Comparison of ENCODE assay signal across 25 mouse cellular contexts in the genomic region with DNA sequence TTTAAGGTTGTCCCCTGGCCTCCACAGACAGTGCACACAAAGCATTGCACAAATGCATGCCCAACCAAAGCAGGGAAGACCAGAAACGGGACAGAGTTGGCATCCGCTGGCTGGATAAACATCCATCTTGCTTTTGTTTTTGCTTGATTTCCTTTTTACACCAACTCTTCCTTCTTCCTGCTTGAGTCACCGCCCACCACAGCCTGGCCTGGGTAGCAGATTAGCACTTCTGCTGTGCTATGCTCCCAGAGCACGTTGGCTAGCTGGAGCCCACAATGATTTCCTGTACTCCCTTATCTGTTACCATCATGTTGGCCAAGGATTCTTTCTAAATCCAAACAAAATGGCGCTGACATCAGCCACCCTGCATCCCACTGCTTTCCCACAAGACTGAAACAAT. TPM values are rescaled to one million over a fixed set of nuclear protein-coding genes. Genes with fewer than 3 reads are reported as not detected.
"Had no signal": no experiment of that assay in that cellular context is flagged by ENCODE, and none has a peak within 500 bp of the region (broad histone marks: within the 10 kb centered on the region; RNA-seq: fewer than 3 reads in every experiment).

No protein-coding gene starts in this region.

- H3K9me3 ChIP-seq: limb, embryonic 10.5 days; limb, embryonic 13.5 days; liver, embryonic 12.5 days; liver, embryonic 15.5 days had no signal

- H3K27me3 ChIP-seq: limb, embryonic 13.5 days; liver, embryonic 12.5 days; liver, embryonic 15.5 days had no signal

- H3K4me1 ChIP-seq: liver, embryonic 12.5 days; liver, embryonic 15.5 days had no signal

- H3K9ac ChIP-seq: limb, embryonic 13.5 days; liver, embryonic 12.5 days; liver, embryonic 15.5 days; lung, embryonic 14.5 days had no signal

- DNase-seq: kidney, adult 2 months; kidney, postnatal 25 days; layer of hippocampus, adult 9-11 months; liver; lung, embryonic 14.5 days; midbrain, embryonic 14.5 days; right cerebral cortex, adult 18-20 months; right cerebral cortex, postnatal 14 days; right cerebral cortex, postnatal 4 days; thymus, adult 2 months; thymus, postnatal 25 days had no signal

- H3K4me3 ChIP-seq: layer of hippocampus, adult 2 months; limb, embryonic 10.5 days; limb, embryonic 13.5 days; liver, embryonic 12.5 days; liver, embryonic 15.5 days had no signal

- H3K27ac ChIP-seq: kidney, postnatal 0 days; layer of hippocampus, adult 2 months; limb, embryonic 10.5 days; limb, embryonic 13.5 days; liver, embryonic 12.5 days; liver, embryonic 15.5 days; macrophage; stomach, postnatal 0 days had no signal

- H3K36me3 ChIP-seq: limb, embryonic 10.5 days; limb, embryonic 13.5 days; liver, embryonic 12.5 days; liver, embryonic 15.5 days had no signal

RNA-seq across cellular contexts. Expression of gene Ccdc81, which starts 36.2 kb away (rescaled TPM):
- total RNA-seq: megakaryocyte-erythroid progenitor cell, adult 5-6 weeks had no signal
- polyA plus RNA-seq: intestine, embryonic 14.5 days; kidney, adult 2 months; kidney, embryonic 14.5 days; large intestine, adult 2 months; limb, embryonic 10.5 days; liver, embryonic 12.5 days; liver, embryonic 15.5 days; lung, embryonic 14.5 days; macrophage; neural tube, embryonic 11.5 days; stomach, embryonic 14.5 days; thymus, adult 2 months had no signal
